Comparison of ENCODE assay signal across 19 mouse cellular contexts in the genomic region with DNA sequence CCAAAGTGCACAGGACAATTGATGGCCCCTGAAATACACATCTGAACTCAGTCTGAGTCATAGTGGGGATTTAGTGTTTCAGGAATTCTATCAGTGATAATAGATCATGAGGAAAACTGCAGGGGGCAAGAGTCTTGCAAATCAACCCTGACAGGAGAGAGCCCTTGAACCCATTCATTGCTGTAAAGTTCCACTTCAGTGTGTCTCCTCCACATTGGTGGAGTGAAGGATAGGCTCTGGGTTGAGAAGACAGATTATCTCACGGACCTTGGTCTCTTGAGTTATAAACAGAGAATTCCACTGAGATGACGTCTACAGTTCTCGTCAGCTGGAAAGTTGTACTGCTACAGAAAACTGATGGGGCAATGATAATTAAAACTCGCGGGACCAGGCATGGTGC.
A peak's percentile ranks its signal among the peaks of the same experiment; 100 is the strongest.
DNase-seq lines count a peak whose midpoint lies in the region; ATAC-seq and TF ChIP-seq lines count a peak whose summit lies in the region.
"Had no signal": no experiment of that assay in that cellular context is flagged by ENCODE, and none has a peak within 500 bp of the region (broad histone marks: within the 10 kb centered on the region; RNA-seq: fewer than 3 reads in every experiment).

No protein-coding gene starts in this region.

- H3K36me3 ChIP-seq in intestine, postnatal 0 days (ENCODE audit: control insufficient read depth, insufficient read depth): no peaks in the 10 kb centered on the region
- no peaks in the 10 kb centered on the region for H3K36me3 ChIP-seq in midbrain, postnatal 0 days (ENCODE audit: insufficient read depth, low read length)
- H3K36me3 ChIP-seq: embryonic facial prominence, embryonic 12.5 days; forebrain, embryonic 15.5 days; heart, embryonic 12.5 days; hindbrain, embryonic 12.5 days had no signal

- ATAC-seq in intestine, postnatal 0 days: peak; percentile 92
- no peak for ATAC-seq in frontal cortex, adult (ENCODE audit: low TSS enrichment)
- no peak for ATAC-seq in midbrain, postnatal 0 days (ENCODE audit: low FRiP score)
- ATAC-seq: forebrain, embryonic 15.5 days; hindbrain, embryonic 16.5 days; inflammation-experienced regulatory T-cells, adult 6 months had no signal

- no peak overlapping the region for H3K9ac ChIP-seq in intestine, postnatal 0 days (ENCODE audit: low read depth, low read length)
- H3K9ac ChIP-seq in midbrain, postnatal 0 days (replicated peaks; ENCODE audit: low read length, poor library complexity, severe bottlenecking): no peak overlapping the region
- H3K9ac ChIP-seq: embryonic facial prominence, embryonic 12.5 days; forebrain, embryonic 15.5 days; heart, embryonic 12.5 days; hindbrain, embryonic 12.5 days had no signal

- no peak overlapping the region for H3K4me2 ChIP-seq in intestine, postnatal 0 days (replicated peaks; ENCODE audit: low read depth)
- no peak overlapping the region for H3K4me2 ChIP-seq in midbrain, postnatal 0 days (ENCODE audit: low read depth, low read length, poor library complexity, severe bottlenecking)
- H3K4me2 ChIP-seq: embryonic facial prominence, embryonic 12.5 days; forebrain, embryonic 15.5 days; heart, embryonic 12.5 days; hindbrain, embryonic 12.5 days had no signal

- DNase-seq in heart, adult 11 months: peak; percentile 29
- no peak for DNase-seq in heart, postnatal 14 days
- DNase-seq in adrenal gland, postnatal 14 days: peak; percentile 51
- DNase-seq in midbrain, postnatal 0 days (ENCODE audit: low spot score): no peak
- no peak for DNase-seq in kidney, postnatal 25 days
- DNase-seq: cerebellum, adult 11-12 months; cerebellum, adult 9-10 months; cerebellum, postnatal 25 days; gastrocnemius, postnatal 14 days; heart, postnatal 36 days; kidney, adult 8-10 months had no signal

- no peak overlapping the region for H3K4me3 ChIP-seq in intestine, postnatal 0 days (ENCODE audit: low read depth, low read length)
- no peak overlapping the region for H3K4me3 ChIP-seq in midbrain, postnatal 0 days (ENCODE audit: low read depth, low read length)
- H3K4me3 ChIP-seq: embryonic facial prominence, embryonic 12.5 days; forebrain, embryonic 15.5 days; heart, embryonic 12.5 days; hindbrain, embryonic 12.5 days had no signal

- H3K27me3 ChIP-seq in intestine, postnatal 0 days (replicated peaks; ENCODE audit: control insufficient read depth, insufficient read depth, low read length): no peaks in the 10 kb centered on the region
- H3K27me3 ChIP-seq in midbrain, postnatal 0 days (ENCODE audit: insufficient read depth, low read length): no peaks in the 10 kb centered on the region
- H3K27me3 ChIP-seq: forebrain, embryonic 15.5 days; heart, embryonic 12.5 days; hindbrain, embryonic 12.5 days had no signal

- TF ChIP-seq CTCF in intestine, postnatal 0 days (IDR thresholded peaks at IDR 0.05; ENCODE audit: low read depth): no peak
- no peak for TF ChIP-seq CTCF in midbrain, postnatal 0 days (IDR thresholded peaks at IDR 0.05)

- H3K9me3 ChIP-seq in intestine, postnatal 0 days (ENCODE audit: control insufficient read depth): no peaks in the 10 kb centered on the region
- H3K9me3 ChIP-seq in midbrain, postnatal 0 days (ENCODE audit: low read length): no peaks in the 10 kb centered on the region
- H3K9me3 ChIP-seq: embryonic facial prominence, embryonic 12.5 days; forebrain, embryonic 15.5 days; heart, embryonic 12.5 days; hindbrain, embryonic 12.5 days had no signal

- no peak overlapping the region for H3K27ac ChIP-seq in intestine, postnatal 0 days (ENCODE audit: low read depth, low read length)
- no peak overlapping the region for H3K27ac ChIP-seq in midbrain, postnatal 0 days (ENCODE audit: low read depth, low read length)
- H3K27ac ChIP-seq: embryonic facial prominence, embryonic 12.5 days; forebrain, embryonic 15.5 days; hindbrain, embryonic 12.5 days had no signal

- no peaks in the 10 kb centered on the region for H3K4me1 ChIP-seq in intestine, postnatal 0 days (replicated peaks; ENCODE audit: control insufficient read depth, insufficient read depth, low read length)
- no peaks in the 10 kb centered on the region for H3K4me1 ChIP-seq in midbrain, postnatal 0 days (ENCODE audit: insufficient read depth, low read length)
- H3K4me1 ChIP-seq: embryonic facial prominence, embryonic 12.5 days; heart, embryonic 12.5 days; hindbrain, embryonic 12.5 days had no signal

- 29% methylated on average over 5 of the region's 5 CpGs for WGBS in intestine, postnatal 0 days
- WGBS in midbrain, postnatal 0 days: 83% methylated on average over 5 of the region's 5 CpGs

- intact Hi-C loops in heart, postnatal 14 days (cut with DNase I): no loop called here

Comparison
In these comparisons a context has a peak if more than half of its experiments do, and no peak if none do; other contexts are left out.
1. DNase-seq: peak in heart, adult 11 months (single experiment) and adrenal gland, postnatal 14 days (single experiment); none in heart, postnatal 14 days (0 of 2), midbrain, postnatal 0 days (single experiment) and kidney, postnatal 25 days (0 of 2).